Mouse (Mus musculus): ENCODE measurements around the gene Maml3. TPM values are rescaled to one million over a fixed set of nuclear protein-coding genes. Genes with fewer than 3 reads are reported as not detected.
A peak's percentile ranks its signal among the peaks of the same experiment; 100 is the strongest.

Gene Maml3
- polyA plus RNA-seq, 1 experiment: 2.2 TPM

DNA sequence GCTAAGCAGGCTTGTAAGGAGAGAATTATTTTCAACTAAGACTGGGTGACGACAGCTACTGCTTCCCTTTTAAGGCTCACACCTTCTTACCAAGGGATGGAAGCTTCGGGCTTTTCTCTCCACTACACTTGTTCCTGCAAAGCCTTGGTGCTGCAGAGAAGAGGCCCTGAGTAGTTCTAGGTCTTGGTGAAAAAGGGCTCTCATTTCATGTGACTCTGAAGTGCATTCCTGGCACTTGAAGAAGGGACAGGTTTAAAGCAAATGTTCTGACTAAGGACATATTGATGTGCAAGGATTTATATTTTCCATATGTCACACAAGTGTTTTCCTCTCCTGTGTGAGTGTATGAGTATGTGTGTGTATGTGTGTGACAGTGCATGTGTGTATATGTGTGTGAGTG is 134.4 kb downstream of the Maml3 start:
- H3K79me2 ChIP-seq (ENCODE audit: control insufficient read depth, insufficient read depth): no peaks in the 10 kb centered on the region
- H3K79me3 ChIP-seq (ENCODE audit: low read depth): no peaks in the 10 kb centered on the region
- TF ChIP-seq CEBPB (IDR thresholded peaks at IDR 0.05; ENCODE audit: low read depth) (no peak), MYOD1 (IDR thresholded peaks at IDR 0.05; ENCODE audit: control insufficient read depth, insufficient read length, low read depth) (no peak), CTCF (IDR thresholded peaks at IDR 0.05; ENCODE audit: control insufficient read depth, insufficient read depth, insufficient read length) (no peak), FOSL1 (IDR thresholded peaks at IDR 0.05; ENCODE audit: insufficient read depth, low read length, poor library complexity, severe bottlenecking) (no peak), MAX (IDR thresholded peaks at IDR 0.05) (no peak), MYOG (IDR thresholded peaks at IDR 0.05; ENCODE audit: control insufficient read depth, extremely low read depth, insufficient read length) (no peak), USF1 (IDR thresholded peaks at IDR 0.05; ENCODE audit: low read depth) (no peak)
- H3K27me3 ChIP-seq (ENCODE audit: control insufficient read depth, insufficient read depth, insufficient read length): no peaks in the 10 kb centered on the region
- H3K4me3 ChIP-seq (ENCODE audit: insufficient read depth, poor library complexity, severe bottlenecking): no peak overlapping the region
- no peak overlapping the region for H3ac ChIP-seq (ENCODE audit: control insufficient read depth, insufficient read length, low read depth)
- no peaks in the 10 kb centered on the region for H3K36me3 ChIP-seq (ENCODE audit: control insufficient read depth, insufficient read depth)

GRCm38 (mm10) chr3:51969451-51969850 is 135.4 kb downstream of the Maml3 start:
- Histone ChIP-seq H3K4me3 (ENCODE audit: insufficient read depth, poor library complexity, severe bottlenecking) (no peak overlapping the region), H3K36me3 (ENCODE audit: control insufficient read depth, insufficient read depth) (no peaks in the 10 kb centered on the region), H3K27me3 (ENCODE audit: control insufficient read depth, insufficient read depth, insufficient read length) (no peaks in the 10 kb centered on the region), H3K79me2 (ENCODE audit: control insufficient read depth, insufficient read depth) (no peaks in the 10 kb centered on the region), H3ac (ENCODE audit: control insufficient read depth, insufficient read length, low read depth) (no peak overlapping the region), H3K79me3 (ENCODE audit: low read depth) (no peaks in the 10 kb centered on the region)
- TF ChIP-seq FOSL1 (IDR thresholded peaks at IDR 0.05; ENCODE audit: insufficient read depth, low read length, poor library complexity, severe bottlenecking) (no peak), MYOG (IDR thresholded peaks at IDR 0.05; ENCODE audit: control insufficient read depth, extremely low read depth, insufficient read length) (no peak), MAX (IDR thresholded peaks at IDR 0.05) (no peak)

DNA sequence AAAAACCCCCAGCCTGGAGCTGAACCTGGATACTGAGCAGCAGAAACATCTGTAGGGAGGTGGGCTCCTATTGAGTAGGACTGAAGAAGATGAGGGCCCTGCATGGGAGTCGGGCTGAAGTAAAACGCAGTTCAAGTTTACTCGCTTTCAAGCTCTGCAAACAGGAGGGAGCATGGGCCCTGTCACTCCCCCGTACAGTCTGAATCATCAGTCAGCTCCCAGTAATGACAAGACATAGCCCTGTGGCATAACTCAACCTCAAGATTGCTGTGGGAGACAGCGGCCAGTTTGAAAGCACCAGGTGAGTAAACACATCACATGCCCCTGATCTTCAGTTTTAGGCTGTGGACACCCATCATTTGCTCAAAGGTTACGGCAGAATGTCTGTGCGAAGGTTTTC is 139.0 kb downstream of the Maml3 start:
- Histone ChIP-seq H3K27me3 (ENCODE audit: control insufficient read depth, insufficient read depth, insufficient read length) (no peaks in the 10 kb centered on the region), H3ac (ENCODE audit: control insufficient read depth, insufficient read length, low read depth) (no peak overlapping the region), H3K4me3 (ENCODE audit: insufficient read depth, poor library complexity, severe bottlenecking) (no peak overlapping the region), H3K79me2 (ENCODE audit: control insufficient read depth, insufficient read depth) (no peaks in the 10 kb centered on the region), H3K79me3 (ENCODE audit: low read depth) (no peaks in the 10 kb centered on the region), H3K36me3 (ENCODE audit: control insufficient read depth, insufficient read depth) (no peaks in the 10 kb centered on the region)
- TF ChIP-seq FOSL1 (IDR thresholded peaks at IDR 0.05; ENCODE audit: insufficient read depth, low read length, poor library complexity, severe bottlenecking) (no peak), MYOD1 (IDR thresholded peaks at IDR 0.05; ENCODE audit: control insufficient read depth, insufficient read length, low read depth) (peak; percentile 62), CTCF (IDR thresholded peaks at IDR 0.05; ENCODE audit: control insufficient read depth, insufficient read depth, insufficient read length) (no peak), MYOG (IDR thresholded peaks at IDR 0.05; ENCODE audit: control insufficient read depth, extremely low read depth, insufficient read length) (no peak), MAX (IDR thresholded peaks at IDR 0.05) (no peak)

DNA sequence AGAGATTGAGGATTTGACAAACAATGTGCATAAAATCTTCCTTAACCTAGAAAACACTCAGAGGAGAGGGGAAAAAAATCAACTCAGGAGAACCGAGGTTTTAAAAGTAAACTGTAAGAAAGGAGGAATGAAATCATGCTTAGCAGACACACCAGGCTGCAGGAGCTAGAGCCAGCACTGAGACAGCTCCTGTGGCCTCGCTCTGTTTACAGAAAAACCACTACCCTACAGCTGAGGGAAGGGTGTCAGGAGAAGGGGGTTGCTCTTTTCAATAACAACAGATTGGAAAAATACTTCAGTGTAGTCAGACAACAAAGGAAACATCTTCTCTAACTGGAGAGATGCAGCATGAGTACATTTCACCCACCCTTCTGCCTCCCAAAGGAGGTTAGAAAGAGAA is 139.4 kb downstream of the Maml3 start:
- H3ac ChIP-seq (ENCODE audit: control insufficient read depth, insufficient read length, low read depth): no peak overlapping the region
- H3K36me3 ChIP-seq (ENCODE audit: control insufficient read depth, insufficient read depth): no peaks in the 10 kb centered on the region
- no peaks in the 10 kb centered on the region for H3K27me3 ChIP-seq (ENCODE audit: control insufficient read depth, insufficient read depth, insufficient read length)
- no peak for TF ChIP-seq USF1 (IDR thresholded peaks at IDR 0.05; ENCODE audit: low read depth)
- TF ChIP-seq FOSL1 (IDR thresholded peaks at IDR 0.05; ENCODE audit: insufficient read depth, low read length, poor library complexity, severe bottlenecking): no peak
- no peak for TF ChIP-seq MYOD1 (IDR thresholded peaks at IDR 0.05; ENCODE audit: control insufficient read depth, insufficient read length, low read depth)
- no peak for TF ChIP-seq MYOG (IDR thresholded peaks at IDR 0.05; ENCODE audit: control insufficient read depth, extremely low read depth, insufficient read length)
- no peak for TF ChIP-seq CTCF (IDR thresholded peaks at IDR 0.05; ENCODE audit: control insufficient read depth, insufficient read depth, insufficient read length)
- TF ChIP-seq CEBPB (IDR thresholded peaks at IDR 0.05; ENCODE audit: low read depth): no peak
- no peak for TF ChIP-seq MAX (IDR thresholded peaks at IDR 0.05)
- no peaks in the 10 kb centered on the region for H3K79me3 ChIP-seq (ENCODE audit: low read depth)
- no peak overlapping the region for H3K4me3 ChIP-seq (ENCODE audit: insufficient read depth, poor library complexity, severe bottlenecking)
- H3K79me2 ChIP-seq (ENCODE audit: control insufficient read depth, insufficient read depth): no peaks in the 10 kb centered on the region

DNA sequence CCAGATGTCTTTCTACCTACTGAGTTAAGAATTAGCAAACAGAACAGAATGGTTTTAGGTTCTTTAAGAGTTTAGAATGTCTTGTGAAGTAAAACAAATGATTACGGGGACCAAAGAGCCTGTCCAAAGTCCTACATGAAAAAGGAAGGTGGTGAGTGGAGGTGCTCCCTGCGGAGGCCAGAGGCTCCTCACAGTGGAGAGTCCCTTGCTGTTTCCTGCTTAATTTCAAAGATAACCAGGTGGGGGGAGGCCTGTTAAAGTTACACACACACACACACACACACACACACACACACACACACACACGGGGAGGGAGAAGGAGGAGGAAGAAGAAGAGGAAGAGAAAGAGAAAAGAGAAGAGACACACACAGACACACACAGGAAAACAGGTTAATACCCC is 139.9 kb downstream of the Maml3 start:
- no peak overlapping the region for H3K4me3 ChIP-seq (ENCODE audit: insufficient read depth, poor library complexity, severe bottlenecking)
- no peak for TF ChIP-seq CTCF (IDR thresholded peaks at IDR 0.05; ENCODE audit: control insufficient read depth, insufficient read depth, insufficient read length)
- TF ChIP-seq MYOG (IDR thresholded peaks at IDR 0.05; ENCODE audit: control insufficient read depth, extremely low read depth, insufficient read length): no peak
- TF ChIP-seq CEBPB (IDR thresholded peaks at IDR 0.05; ENCODE audit: low read depth): no peak
- TF ChIP-seq MAX (IDR thresholded peaks at IDR 0.05): no peak
- TF ChIP-seq MYOD1 (IDR thresholded peaks at IDR 0.05; ENCODE audit: control insufficient read depth, insufficient read length, low read depth): no peak
- no peak for TF ChIP-seq USF1 (IDR thresholded peaks at IDR 0.05; ENCODE audit: low read depth)
- no peak for TF ChIP-seq FOSL1 (IDR thresholded peaks at IDR 0.05; ENCODE audit: insufficient read depth, low read length, poor library complexity, severe bottlenecking)
- H3K79me2 ChIP-seq (ENCODE audit: control insufficient read depth, insufficient read depth): no peaks in the 10 kb centered on the region
- H3K79me3 ChIP-seq (ENCODE audit: low read depth): no peaks in the 10 kb centered on the region
- no peaks in the 10 kb centered on the region for H3K36me3 ChIP-seq (ENCODE audit: control insufficient read depth, insufficient read depth)
- no peak overlapping the region for H3ac ChIP-seq (ENCODE audit: control insufficient read depth, insufficient read length, low read depth)
- H3K27me3 ChIP-seq (ENCODE audit: control insufficient read depth, insufficient read depth, insufficient read length): no peaks in the 10 kb centered on the region

GRCm38 (mm10) chr3:51963891-51964593 is 140.8 kb downstream of the Maml3 start:
- H3K4me3 ChIP-seq (ENCODE audit: insufficient read depth, poor library complexity, severe bottlenecking): no peak overlapping the region
- no peaks in the 10 kb centered on the region for H3K27me3 ChIP-seq (ENCODE audit: control insufficient read depth, insufficient read depth, insufficient read length)
- no peaks in the 10 kb centered on the region for H3K36me3 ChIP-seq (ENCODE audit: control insufficient read depth, insufficient read depth)
- TF ChIP-seq FOSL1 (IDR thresholded peaks at IDR 0.05; ENCODE audit: insufficient read depth, low read length, poor library complexity, severe bottlenecking) (no peak), MYOG (IDR thresholded peaks at IDR 0.05; ENCODE audit: control insufficient read depth, extremely low read depth, insufficient read length) (no peak), USF1 (IDR thresholded peaks at IDR 0.05; ENCODE audit: low read depth) (no peak), MAX (IDR thresholded peaks at IDR 0.05) (no peak), CEBPB (IDR thresholded peaks at IDR 0.05; ENCODE audit: low read depth) (no peak), MYOD1 (IDR thresholded peaks at IDR 0.05; ENCODE audit: control insufficient read depth, insufficient read length, low read depth) (no peak), CTCF (IDR thresholded peaks at IDR 0.05; ENCODE audit: control insufficient read depth, insufficient read depth, insufficient read length) (no peak)
- H3K79me3 ChIP-seq (ENCODE audit: low read depth): no peaks in the 10 kb centered on the region
- H3K79me2 ChIP-seq (ENCODE audit: control insufficient read depth, insufficient read depth): no peaks in the 10 kb centered on the region
- H3ac ChIP-seq (ENCODE audit: control insufficient read depth, insufficient read length, low read depth): no peak overlapping the region

Data from C2C12 (cell line).